Mouse (Mus musculus) bone marrow, adult 2 months (tissue): ENCODE measurements around the gene Cnst. TPM values are rescaled to one million over a fixed set of nuclear protein-coding genes. Genes with fewer than 3 reads are reported as not detected.

Experiments used
- H3K27ac ChIP-seq: fragments of 200-500 bp; 2 replicates; pipeline ENCODE4 v1.5.1; 2012; ENCODE audit warnings: low read depth, mild to moderate bottlenecking, control low read depth, inconsistent platforms, low read length; ENCODE audit not compliant: control insufficient read depth, poor library complexity, insufficient read depth
- H3K4me1 ChIP-seq: fragments of 200-500 bp; 2 replicates; pipeline ENCODE4 v1.6.1; 2011; ENCODE audit warnings: low read length; ENCODE audit not compliant: control insufficient read depth, insufficient read depth
- H3K4me3 ChIP-seq: fragments of 200-500 bp; replicated peaks from 2 replicates; pipeline ENCODE3; 2011; ENCODE audit warnings: mild to moderate bottlenecking, low read depth, low read length, control low read depth; ENCODE audit not compliant: control insufficient read depth
- CTCF ChIP-seq: fragments of 200-500 bp; IDR thresholded peaks from 2 replicates; pipeline ENCODE4 v1.5.1; 2011; ENCODE audit warnings: low read length, control low read depth; ENCODE audit not compliant: control insufficient read depth, insufficient read depth
- POLR2A ChIP-seq: fragments of 200-500 bp; IDR thresholded peaks from 2 replicates; pipeline ENCODE4 v1.6.1; 2011; ENCODE audit warnings: low read depth, mild to moderate bottlenecking, control low read depth, low read length, borderline replicate concordance; ENCODE audit not compliant: control insufficient read depth
- WGBS: fragments of 180-500 bp; shearing (Covaris S2); methylation state at CpG from one replicate; pipeline ENCODE4 v1.1.7; 2018; 5-methylcytosine and 5-hydroxymethylcytosine counted together
- polyA plus RNA-seq: library from polyadenylated mRNA; stranded (reverse); fragments of >200 nt; gene quantifications from 2 replicates; pipeline ENCODE4 v1.2.4, GENCODE M21; 2011; ENCODE audit warnings: low replicate concordance; ENCODE audit not compliant: missing spikeins, insufficient read depth, insufficient read length

Cnst gene
- polyA plus RNA-seq, 1 experiment = 25.1 TPM

DNA sequence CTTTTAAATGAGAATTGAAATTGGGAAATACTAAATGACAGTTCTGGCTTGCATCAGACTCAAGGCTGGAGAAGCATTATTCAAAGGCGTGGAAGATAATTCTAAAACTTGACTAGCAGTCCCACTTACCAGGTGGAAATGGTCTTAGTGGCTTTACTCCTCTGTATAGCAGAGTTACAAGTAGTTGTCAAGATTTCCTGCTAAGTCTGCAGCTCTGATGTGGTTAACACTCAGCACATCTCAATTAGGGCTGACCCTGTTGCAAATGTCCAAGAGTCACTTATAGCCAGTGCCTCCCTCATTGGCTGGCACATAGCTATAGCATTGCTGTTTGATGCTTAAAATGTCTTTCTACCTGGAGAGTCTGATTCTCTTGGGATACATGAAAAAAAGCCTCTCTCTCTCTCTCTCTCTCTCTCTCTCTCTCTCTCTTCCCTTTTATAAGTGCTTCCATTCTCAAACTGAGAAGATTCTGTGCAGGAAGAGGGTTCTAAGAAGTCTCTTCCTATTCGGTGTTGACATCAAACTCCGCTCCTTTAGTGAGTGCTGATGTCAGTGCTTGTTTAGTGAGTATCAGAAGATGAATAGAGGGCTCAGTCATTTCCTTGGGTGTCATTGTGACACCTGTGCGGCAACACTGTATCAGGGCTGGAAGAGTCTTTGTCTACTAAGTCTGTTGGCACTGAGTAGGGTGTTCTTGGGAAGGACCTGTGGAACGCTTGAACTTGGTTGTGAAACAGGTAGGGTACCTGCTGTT, 3.0 kb downstream of the Cnst start:
- 58% methylated on average over 5 of the region's 5 CpGs for WGBS
- peaks cover 12% of the 10 kb centered on the region for H3K4me1 ChIP-seq
- H3K27ac ChIP-seq = peak overlapping the region; percentile 41; the same call in 1 of the 2 replicates
- no peak overlapping the region for H3K4me3 ChIP-seq
- no peak for TF ChIP-seq POLR2A
- TF ChIP-seq CTCF = no peak

DNA sequence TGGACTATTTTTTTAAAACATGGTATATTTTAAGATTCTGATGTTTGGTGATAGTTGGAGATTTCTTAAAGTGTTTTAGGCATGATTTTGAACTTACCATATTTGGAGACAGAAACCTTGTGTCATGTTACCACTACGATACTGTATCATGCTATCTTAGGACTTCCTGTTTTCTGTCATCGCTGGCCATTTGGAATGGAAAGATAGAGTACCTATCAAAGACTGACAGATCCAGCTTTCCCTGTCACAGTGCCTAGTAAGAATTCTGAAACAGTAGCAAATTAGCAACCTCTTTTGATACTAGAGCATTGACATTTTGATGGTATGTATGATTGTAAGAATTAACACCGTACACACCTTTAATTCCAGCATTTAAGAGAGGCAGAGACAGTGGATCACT, 5.2 kb downstream of the Cnst start:
- no peak overlapping the region for H3K4me3 ChIP-seq
- peaks cover 11% of the 10 kb centered on the region for H3K4me1 ChIP-seq
- H3K27ac ChIP-seq = no peak overlapping the region
- WGBS = 20% methylated on average over 3 of the region's 3 CpGs
- no peak for TF ChIP-seq POLR2A
- no peak for TF ChIP-seq CTCF

DNA sequence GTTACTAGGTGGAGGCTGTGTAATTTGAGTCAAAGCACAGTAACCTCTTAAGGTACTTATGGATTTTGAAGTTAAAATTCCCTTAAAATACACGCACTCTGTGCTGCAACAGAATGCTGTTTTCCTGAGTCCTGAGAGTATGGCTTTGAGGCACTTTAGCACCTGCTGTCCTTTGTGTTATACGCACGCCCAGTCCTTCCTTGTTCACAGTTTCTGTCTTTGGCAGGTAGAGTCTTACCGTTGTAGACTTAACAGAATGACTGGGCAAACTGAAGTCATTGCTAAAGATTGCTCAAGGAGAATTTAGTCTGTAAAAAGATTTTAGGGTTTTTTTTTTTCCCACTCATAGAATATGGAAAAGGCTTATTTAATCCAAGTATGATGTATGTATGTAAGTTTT, 5.8 kb downstream of the Cnst start:
- Histone ChIP-seq H3K4me1 (peaks cover 11% of the 10 kb centered on the region), H3K4me3 (no peak overlapping the region), H3K27ac (no peak overlapping the region)
- TF ChIP-seq POLR2A (no peak), CTCF (no peak)
- 56% methylated on average over 4 of the region's 4 CpGs for WGBS

DNA sequence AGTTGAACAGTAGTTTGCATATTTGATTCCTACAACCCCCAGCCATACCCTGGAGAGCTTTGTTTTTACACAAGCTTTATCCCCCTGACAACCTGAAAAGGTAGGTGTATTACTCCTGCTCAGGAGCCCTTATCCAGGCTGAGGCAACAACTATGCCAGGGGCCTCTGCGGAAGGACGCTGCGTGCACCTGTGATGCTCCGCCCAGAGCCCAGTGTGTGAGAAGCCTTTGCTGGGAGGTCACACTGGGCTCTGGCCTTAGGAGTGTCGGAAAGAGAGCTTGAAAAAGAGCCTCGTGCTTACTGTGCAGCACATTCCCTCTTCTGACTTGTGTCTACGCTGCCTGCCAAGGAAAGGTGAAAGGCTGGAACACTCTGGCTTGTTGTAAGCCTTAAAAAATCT, 6.6 kb downstream of the Cnst start:
- H3K4me3 ChIP-seq = no peak overlapping the region
- H3K4me1 ChIP-seq = peaks cover 11% of the 10 kb centered on the region
- TF ChIP-seq CTCF = no peak
- WGBS = 89% methylated on average over 7 of the region's 7 CpGs
- no peak overlapping the region for H3K27ac ChIP-seq

DNA sequence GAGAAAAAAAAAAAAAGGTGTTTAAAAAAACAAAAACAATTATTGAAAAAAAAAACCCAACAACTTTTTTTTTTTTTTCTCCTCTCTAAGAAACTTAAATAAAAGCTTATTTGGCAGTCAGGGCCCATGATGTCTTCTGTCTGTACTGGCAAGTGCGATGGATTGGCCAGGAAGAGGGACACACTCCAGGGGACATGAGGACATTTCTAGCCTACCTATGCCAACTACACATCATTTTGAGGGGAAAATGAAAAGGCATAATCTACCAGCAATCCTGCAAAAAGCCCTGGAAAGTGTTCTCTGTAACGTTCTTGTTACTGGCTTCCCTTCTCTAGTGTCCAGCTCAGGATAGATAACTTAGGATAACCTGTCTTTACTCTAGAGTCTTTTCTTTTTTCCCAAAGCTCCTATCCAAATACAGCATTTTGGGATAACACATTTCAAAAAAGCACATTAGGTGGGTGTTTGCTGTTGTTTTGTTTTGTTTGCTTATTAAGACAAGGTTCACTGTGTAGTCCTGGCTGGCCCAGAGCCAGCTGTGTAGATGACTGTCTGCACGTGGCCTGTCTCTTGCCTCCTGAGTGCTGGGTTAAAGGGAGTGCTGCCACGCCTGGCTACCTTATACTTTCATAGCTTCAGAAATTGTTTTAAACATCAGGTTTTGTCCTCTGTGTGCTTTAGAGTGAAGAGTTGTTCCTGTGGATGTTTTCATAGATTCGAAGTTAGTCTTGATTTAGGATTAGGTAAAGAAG, 7.2 kb downstream of the Cnst start:
- WGBS = 64% methylated on average over 5 of the region's 5 CpGs
- peaks cover 7% of the 10 kb centered on the region for H3K4me1 ChIP-seq
- no peak overlapping the region for H3K4me3 ChIP-seq
- TF ChIP-seq CTCF (no peak), POLR2A (no peak)
- no peak overlapping the region for H3K27ac ChIP-seq

DNA sequence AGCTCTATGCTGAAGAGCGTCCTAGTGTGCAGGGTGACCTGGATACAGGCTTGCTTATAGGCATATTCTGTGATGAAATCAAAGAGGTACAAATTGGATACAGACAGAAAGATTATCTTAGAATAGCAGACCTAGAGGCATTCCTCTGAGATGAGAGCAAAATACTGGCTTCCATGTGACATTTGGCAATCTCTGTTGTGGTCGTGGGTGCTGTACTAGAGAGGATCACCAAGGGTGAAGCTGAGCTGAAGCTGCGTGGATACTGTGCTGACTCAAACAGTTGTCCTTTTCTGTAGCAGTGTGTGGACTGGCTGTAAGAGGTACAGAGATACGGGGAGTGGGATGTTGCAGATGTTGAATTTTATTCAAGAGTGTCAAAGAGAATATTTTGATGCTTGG, 7.8 kb downstream of the Cnst start:
- Histone ChIP-seq H3K27ac (no peak overlapping the region), H3K4me1 (peaks cover 7% of the 10 kb centered on the region), H3K4me3 (no peak overlapping the region)
- 56% methylated on average over 4 of the region's 4 CpGs for WGBS
- TF ChIP-seq CTCF (no peak), POLR2A (no peak)

DNA sequence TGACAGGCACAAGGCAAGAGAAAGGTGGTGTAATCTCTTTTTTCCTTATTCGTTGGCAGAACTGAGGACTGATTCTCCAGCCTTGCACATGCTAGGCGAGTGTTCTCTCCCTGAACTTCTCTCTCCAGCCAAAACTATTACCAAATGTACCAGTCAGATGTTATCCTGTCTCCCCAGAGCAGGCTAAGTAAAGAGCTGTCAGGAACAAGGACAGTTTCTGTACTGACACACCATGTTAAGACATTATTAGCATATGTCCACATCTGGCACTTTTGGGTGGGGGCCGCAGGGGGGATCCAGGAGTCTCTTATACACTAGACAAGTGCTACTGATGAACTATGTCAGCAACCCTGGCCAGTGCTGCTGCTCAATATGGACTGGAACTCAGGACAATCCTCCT, 10.8 kb downstream of the Cnst start:
- Histone ChIP-seq H3K4me3 (no peak overlapping the region), H3K4me1 (peaks cover 5% of the 10 kb centered on the region), H3K27ac (no peak overlapping the region)
- TF ChIP-seq POLR2A (no peak), CTCF (no peak)
- WGBS = 70% methylated on average over 3 of the region's 3 CpGs

DNA sequence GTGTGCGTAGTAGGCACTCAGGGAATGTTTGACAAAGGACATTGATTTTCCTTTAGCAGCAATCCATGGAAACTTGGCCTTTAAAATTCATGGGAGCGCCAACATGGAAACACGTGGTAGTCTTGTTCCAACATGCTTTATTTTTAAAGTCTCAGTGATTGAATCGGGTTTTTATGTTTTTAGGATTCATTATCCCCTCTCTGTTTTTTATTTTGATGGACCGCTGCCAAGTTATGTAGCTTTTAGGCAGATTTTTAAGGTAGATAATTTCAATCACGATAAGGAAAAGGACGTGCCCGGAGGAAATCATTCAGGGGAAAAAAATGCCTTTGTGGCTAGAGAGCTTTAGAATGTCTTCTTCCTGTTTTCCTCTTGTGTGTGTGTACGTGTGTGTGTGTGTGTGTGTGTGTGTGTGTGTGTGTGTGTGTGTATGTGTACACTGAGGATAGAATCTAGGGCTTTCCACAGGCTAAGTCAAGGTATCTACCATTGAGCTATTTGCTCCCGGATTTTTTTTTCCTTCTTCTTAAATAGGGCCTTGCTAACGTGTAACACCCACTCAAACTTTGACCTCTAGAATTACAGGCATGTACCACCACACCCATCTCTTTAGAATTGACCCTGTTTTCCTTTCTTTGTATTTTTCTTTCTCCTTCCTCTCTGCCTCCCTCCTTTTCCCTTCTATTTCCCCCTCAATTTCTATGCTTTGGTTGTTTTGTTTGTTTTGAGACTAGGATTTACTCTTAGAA, 13.4 kb downstream of the Cnst start:
- TF ChIP-seq POLR2A (no peak), CTCF (no peak)
- Histone ChIP-seq H3K4me3 (no peak overlapping the region), H3K4me1 (peaks cover 1% of the 10 kb centered on the region; the same call in 1 of the 2 replicates), H3K27ac (no peak overlapping the region)
- WGBS = 48% methylated on average over 11 of the region's 11 CpGs
